Mouse (Mus musculus) telencephalon, adult 2 months (tissue): Measurements from ENCODE around the gene Mylk2.
A peak's percentile ranks its signal among the peaks of the same experiment; 100 is the strongest.

Experiments
- DNase-seq: peaks from one replicate; pipeline ENCODE4 v3.0.0-alpha.2; 2011; ENCODE audit warnings: low read depth, low spot score

Gene Mylk2

DNA sequence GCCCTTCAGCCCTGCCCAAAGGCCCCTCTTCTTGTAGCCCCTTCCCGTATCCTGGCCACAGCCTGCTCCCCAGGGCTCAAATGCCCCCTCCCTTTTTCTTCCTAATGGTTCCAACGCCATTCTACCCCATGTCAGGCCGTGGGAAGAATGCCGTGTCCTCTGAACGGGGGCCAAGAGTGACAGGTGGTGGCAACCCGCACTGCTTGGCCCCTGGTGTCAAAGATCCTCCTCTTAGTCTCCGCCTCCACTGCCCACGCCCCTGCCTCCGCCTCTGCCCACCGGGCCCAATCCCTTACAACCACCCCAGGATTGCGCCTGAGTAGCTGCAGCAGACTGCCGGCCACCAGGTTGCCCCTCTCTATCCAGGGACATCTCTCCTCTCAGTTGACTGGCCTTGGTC, at the start of gene Mylk2:
Gene Mylk2, plus strand, starts transcription at position 322 of the 400 bp plus-strand sequence.
- no peak for DNase-seq

- DNase-seq, result no peak
These were observed 49.3 kb upstream of the Mylk2 start for GRCm38 (mm10) chr2:152861891-152862290.

DNA sequence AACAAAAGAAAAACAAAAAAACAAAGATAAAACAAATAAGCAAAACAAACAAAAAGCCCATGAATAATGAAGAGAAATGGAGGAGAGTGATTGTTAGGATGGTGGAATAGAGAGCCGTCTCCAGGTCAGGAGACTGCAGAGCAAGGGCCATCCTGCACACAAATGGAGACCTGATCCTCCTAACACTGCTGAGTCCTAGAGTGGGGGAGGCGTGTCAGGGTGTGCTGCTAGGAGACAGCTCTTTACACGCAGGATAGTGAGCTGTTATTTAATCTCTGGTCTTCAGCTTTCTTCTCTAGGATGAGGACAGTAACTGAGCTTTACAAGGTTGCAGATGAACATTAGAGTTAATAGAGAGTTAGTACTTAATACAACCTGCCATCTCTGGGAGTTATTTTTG, 48.5 kb upstream of the Mylk2 start:
- no peak for DNase-seq

DNA sequence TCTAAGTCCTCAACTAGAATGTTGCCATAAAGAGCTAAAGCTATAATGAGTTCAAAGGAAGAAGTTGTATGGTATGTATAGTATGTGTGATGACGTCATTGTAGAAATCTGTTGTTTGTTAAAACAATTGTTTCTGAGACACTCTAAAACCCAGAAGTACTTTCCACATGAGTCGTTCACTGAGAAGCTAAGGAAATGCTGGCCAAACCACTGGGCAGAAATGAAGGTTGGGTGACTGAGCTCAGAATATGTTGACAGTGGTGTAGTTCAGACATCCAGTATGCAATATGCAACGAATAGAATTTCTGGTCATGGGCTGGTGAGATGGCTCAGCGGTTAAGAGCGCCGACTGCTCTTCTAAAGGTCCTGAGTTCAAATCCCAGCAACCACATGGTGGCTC, 47.8 kb upstream of the Mylk2 start:
- no peak for DNase-seq

GRCm38 (mm10) chr2:152878239-152878638, 32.9 kb upstream of the Mylk2 start:
- DNase-seq, result no peak

GRCm38 (mm10) chr2:152880898-152881297, 30.3 kb upstream of the Mylk2 start:
- no peak for DNase-seq

DNA sequence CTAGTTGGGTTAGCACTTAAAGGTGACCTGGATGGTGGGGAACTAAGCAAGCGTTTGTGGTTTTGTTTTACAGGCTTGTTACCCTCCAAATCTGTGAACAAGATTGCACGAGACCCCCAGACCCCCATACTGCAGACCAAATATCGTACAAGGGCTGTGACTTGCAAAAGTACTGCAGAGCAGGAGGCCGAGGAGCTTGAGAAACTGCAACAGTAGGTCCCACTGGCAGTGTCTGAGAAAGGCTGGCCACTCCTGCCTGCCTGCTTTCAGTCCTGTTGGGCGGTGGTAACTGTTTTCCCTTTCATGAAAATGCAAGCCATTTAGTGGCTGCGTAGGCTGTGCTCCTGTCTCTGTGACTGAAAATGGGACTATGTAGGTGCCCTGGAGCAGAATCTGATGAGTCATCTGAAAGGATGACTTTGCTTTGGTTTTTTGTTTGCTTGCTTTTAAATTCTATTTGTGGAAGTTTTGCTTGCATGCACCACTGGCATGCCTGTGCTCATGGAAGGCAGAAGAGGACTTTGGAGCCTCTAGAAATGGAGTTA, 27.0 kb upstream of the Mylk2 start:
- DNase-seq, result peak; percentile 80

GRCm38 (mm10) chr2:152887230-152887629, 23.9 kb upstream of the Mylk2 start:
- no peak for DNase-seq

DNA sequence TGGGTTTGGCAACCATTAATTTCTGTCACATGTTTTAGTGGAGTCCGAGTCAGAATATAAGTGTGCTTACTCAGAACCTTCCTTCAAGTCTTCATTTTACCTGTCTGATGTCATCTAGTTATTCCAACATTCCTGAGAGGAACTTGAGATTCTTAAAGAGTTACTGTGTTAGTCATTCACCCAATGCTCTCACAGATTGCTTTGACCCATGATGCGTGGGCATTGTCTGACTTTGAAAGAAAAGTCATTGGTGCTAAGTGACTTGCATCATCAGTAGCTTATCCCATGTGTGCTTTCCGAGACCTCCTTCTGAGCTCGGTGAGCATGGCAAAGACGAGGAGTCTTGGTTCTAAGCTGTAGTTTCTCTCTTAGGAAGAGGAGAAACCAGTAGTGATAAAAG, 22.4 kb upstream of the Mylk2 start:
- DNase-seq, result no peak

- DNase-seq, result no peak
These were observed 15.3 kb upstream of the Mylk2 start for GRCm38 (mm10) chr2:152895834-152896233.

DNA sequence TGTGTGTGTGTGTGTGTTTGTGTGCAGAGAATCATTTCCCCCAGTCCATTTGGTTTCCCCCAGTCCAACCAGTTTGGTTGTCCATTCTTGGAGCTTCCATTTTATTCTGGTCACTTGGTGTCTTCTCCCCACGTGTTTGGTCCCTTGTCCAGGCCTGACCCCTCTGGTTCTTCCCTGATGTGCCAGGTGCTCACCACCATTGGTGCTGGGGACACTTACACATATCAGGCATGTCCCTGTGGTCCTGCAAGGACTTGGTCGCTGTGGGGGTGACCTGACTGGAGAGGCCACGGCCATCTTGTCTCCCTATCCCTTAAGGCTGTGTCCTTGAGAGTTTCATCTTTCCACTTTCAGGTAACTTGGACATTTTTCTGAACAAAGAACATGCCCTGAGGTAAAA, 14.2 kb upstream of the Mylk2 start:
- DNase-seq, result no peak

GRCm38 (mm10) chr2:152899011-152899410, 12.1 kb upstream of the Mylk2 start:
- DNase-seq, result no peak

DNA sequence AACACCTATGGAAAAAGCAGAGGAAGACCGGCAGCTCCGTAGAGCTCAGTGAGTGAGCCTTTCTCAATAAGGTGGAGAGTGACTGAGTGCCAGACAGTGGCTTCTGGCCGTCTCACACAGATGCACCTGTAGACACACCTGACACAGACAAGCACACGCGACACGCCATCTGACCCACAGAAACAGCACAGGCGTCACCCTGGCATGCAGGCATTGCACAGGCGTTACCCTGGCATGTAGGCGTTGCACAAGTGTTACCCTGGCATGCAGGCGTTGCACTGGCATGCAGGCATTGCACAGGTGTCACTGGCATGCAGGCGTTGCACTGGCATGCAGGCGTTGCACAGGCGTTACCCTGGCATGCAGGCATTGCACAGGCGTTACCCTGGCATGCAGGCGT, 9.9 kb upstream of the Mylk2 start:
- DNase-seq, result no peak

GRCm38 (mm10) chr2:152902658-152903057, 8.5 kb upstream of the Mylk2 start:
- no peak for DNase-seq

- no peak for DNase-seq
These were observed 7.6 kb upstream of the Mylk2 start for GRCm38 (mm10) chr2:152903586-152903985.

GRCm38 (mm10) chr2:152904127-152904643, 7.0 kb upstream of the Mylk2 start:
- no peak for DNase-seq

DNA sequence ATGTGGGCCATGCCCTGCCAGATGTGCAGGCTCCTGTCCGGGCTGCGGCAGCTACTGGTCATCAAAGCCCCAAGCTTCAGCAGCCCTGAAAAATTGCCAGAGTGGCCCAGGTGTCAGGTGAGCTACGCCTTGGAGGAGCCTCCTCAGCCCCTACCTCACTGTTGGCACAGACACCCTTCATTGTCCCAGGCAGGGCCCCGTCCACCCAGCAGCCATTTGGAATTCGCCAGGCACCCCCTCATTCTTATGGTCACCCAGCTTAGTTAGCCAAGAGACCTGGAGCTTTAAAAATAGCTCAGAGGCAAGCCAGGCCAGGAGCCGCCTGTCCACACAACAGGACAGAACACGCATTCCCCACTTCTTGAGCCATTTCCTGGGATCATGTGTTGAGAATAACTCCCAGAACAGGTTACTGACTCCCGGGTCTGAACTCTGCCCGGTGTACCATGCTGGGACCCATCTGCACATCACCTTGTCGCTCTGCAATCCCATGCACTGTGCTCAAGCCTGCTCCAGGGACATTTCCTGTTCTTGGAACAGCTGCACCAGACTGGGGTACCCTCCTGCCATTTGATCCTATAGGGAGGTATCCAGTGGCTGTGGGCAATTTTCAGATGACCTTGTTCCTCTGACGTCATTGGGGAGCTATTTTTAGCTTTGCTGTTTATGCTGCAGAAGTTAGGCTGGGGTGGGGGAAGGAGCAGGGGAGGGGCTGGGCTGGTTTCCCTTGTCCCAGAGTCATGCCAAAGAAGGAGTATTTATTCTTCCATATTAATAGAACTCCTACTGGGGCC, 5.9 kb upstream of the Mylk2 start:
- DNase-seq, result no peak

- DNase-seq, result no peak
These were observed 4.7 kb upstream of the Mylk2 start for GRCm38 (mm10) chr2:152906274-152907037.

DNA sequence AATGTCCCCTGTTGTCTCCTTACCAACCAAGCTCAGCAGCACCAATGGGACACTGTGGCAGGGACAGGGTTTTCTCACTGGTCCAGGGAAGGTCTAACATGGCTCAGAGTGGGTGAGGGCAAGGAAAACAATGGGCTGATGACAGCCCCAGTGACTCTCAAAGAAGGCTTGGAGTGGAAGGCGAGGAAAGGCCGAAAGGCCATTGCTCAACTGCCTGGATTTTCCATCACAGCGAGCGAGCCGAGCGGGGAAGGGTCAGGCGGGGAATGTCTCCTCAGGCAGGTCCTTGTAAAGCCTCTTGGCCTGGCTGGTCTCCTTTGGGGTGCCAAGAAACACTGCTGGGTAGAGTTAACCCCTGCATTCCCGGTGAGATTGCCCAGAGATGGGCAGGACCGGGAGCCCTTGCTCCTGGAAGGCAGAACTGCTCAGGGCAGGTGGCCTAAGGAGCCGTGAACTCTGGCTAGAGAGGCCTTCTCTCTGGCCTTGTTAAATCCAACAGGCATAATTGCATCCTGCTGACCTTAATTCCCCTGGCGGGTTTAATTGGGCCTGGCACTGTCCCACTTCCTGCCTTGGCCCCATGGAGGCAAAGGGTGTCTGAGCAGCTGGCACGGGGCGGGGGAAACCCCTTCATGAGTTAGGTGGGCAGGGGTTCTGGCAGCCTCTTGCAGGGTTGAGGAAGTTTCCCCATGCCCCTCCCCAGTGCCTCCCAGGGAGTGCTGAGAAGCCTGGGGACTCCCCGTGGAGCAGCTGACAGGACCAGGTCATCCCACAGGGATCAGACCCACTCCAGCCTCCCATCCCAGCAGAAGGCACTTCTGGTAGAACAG, 3.8 kb upstream of the Mylk2 start:
- no peak for DNase-seq

DNA sequence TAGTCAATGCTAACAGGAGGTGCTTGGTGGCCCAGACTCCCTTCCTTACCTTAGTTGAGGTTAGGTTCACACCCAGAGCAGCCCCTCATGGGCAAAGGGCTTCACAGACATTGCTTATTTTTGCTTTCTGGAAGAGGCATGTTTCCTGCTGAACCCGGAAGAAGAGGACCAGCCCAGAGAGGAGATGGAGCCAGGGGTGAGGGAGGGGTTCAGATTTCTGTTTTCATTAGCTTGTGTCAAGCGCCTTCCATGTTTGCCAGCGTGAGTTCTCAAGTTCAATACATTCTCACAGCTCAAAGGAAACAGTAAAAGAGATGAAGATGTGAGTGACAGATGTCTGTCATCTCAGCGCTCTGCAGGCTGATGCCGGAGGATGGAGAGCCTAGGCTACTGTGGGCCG, 1.3 kb upstream of the Mylk2 start:
- DNase-seq, result no peak

GRCm38 (mm10) chr2:152911432-152911831, 280 bp downstream of the Mylk2 start:
- no peak for DNase-seq

GRCm38 (mm10) chr2:152913471-152913870, 2.3 kb downstream of the Mylk2 start:
- DNase-seq, result no peak
